Mouse (Mus musculus): Measurements from ENCODE around the gene Psmb6. TPM values are rescaled to one million over a fixed set of nuclear protein-coding genes. Genes with fewer than 3 reads are reported as not detected.

The Psmb6 gene
- total RNA-seq (2023) = 100 to 1,000 TPM; 130 to 135 TPM

GRCm38 (mm10) chr11:70525184-70525678 lies at the start of gene Psmb6:
TSS of gene Psmb6 (plus strand) at chr11:70525367.

GRCm38 (mm10) chr11:70504970-70505369 lies 20.2 kb upstream of the Psmb6 start, which contains the start of gene Tm4sf5:
TSS of gene Tm4sf5 (plus strand) at chr11:70505244.

GRCm38 (mm10) chr11:70514288-70514687 lies 10.9 kb upstream of the Psmb6 start, which contains the start of gene Vmo1:
TSS of gene Vmo1 (minus strand) at chr11:70514616.

GRCm38 (mm10) chr11:70518923-70519322 lies 6.2 kb upstream of the Psmb6 start, which contains the start of gene Gltpd2:
TSS of gene Gltpd2 (plus strand) at chr11:70519196.

GRCm38 (mm10) chr11:70532839-70533238 lies 7.7 kb downstream of the Psmb6 start, which contains the start of gene Gm40193:
TSS of gene Gm40193 (minus strand) at chr11:70532939.

GRCm38 (mm10) chr11:70539877-70540587 lies 14.9 kb downstream of the Psmb6 start, which contains the start of gene Pld2:
TSS of gene Pld2 (plus strand) at chr11:70540064.

GRCm38 (mm10) chr11:70562287-70562994 lies 37.3 kb downstream of the Psmb6 start, which contains the start of gene Mink1:
TSS of gene Mink1 (plus strand) at chr11:70562881.

Other genes starting within 250 kb of the Psmb6 start
- gene Alox12e, start 202.7 kb upstream of the Psmb6 start, total RNA-seq (2023) = not detected
- not detected for gene Alox15, start 173.3 kb upstream of the Psmb6 start, total RNA-seq (2023)
- 10 to 100 TPM; 25.7 to 30.0 TPM for gene Pelp1, start 115.3 kb upstream of the Psmb6 start, total RNA-seq (2023)
- 100 to 1,000 TPM; 318 to 334 TPM for gene Arrb2, start 92.7 kb upstream of the Psmb6 start, total RNA-seq (2023)
- 10 to 100 TPM; 40.1 to 41.8 TPM for gene Med11, start 73.4 kb upstream of the Psmb6 start, total RNA-seq (2023)
- 1 to 10 TPM in 1 of 2 experiments, under 1 TPM in 1; 0.71 to 1.6 TPM for gene Zmynd15, start 65.9 kb upstream of the Psmb6 start, total RNA-seq (2023)
- gene Cxcl16, start 65.4 kb upstream of the Psmb6 start, total RNA-seq (2023) = under 1 TPM in 1 of 2 experiments, not detected in 1; 0.76 TPM
- not detected for gene Tm4sf5, start 20.1 kb upstream of the Psmb6 start, total RNA-seq (2023)
- not detected for gene Vmo1, start 10.8 kb upstream of the Psmb6 start, total RNA-seq (2023)
- gene Gltpd2, start 6.2 kb upstream of the Psmb6 start, total RNA-seq (2023) = not detected
- gene Gm40193, start 7.6 kb downstream of the Psmb6 start, total RNA-seq (2023) = not detected
- gene Pld2, start 14.7 kb downstream of the Psmb6 start, total RNA-seq (2023) = 1 to 10 TPM; 4.8 to 5.4 TPM
- 100 to 1,000 TPM; 172 to 178 TPM for gene Mink1, start 37.5 kb downstream of the Psmb6 start, total RNA-seq (2023)
- gene 4930544D05Rik, start 90.5 kb downstream of the Psmb6 start, total RNA-seq (2023) = 1 to 10 TPM; 2.6 to 3.3 TPM
- 1 to 10 TPM; 3.3 to 4.4 TPM for gene Chrne, start 93.8 kb downstream of the Psmb6 start, total RNA-seq (2023)
- gene Gp1ba, start 113.8 kb downstream of the Psmb6 start, total RNA-seq (2023) = not detected
- gene Rnf167, start 121.9 kb downstream of the Psmb6 start, total RNA-seq (2023) = 100 to 1,000 TPM; 234 to 250 TPM
- 10 to 100 TPM; 64.3 to 67.8 TPM for gene Slc25a11, start 122.1 kb downstream of the Psmb6 start, total RNA-seq (2023)
- 1,000 to 10,000 TPM; 1,694 to 1,755 TPM for gene Pfn1, start 129.3 kb downstream of the Psmb6 start, total RNA-seq (2023)
- gene Eno3, start 131.8 kb downstream of the Psmb6 start, total RNA-seq (2023) = 10 to 100 TPM; 30.7 to 31.4 TPM
- gene Spag7, start 144.0 kb downstream of the Psmb6 start, total RNA-seq (2023) = 10 to 100 TPM; 32.6 to 35.8 TPM
- 10 to 100 TPM; 43.9 to 48.0 TPM for gene Camta2, start 162.7 kb downstream of the Psmb6 start, total RNA-seq (2023)
- gene Inca1, start 174.8 kb downstream of the Psmb6 start, total RNA-seq (2023) = under 1 TPM; 0.47 to 0.53 TPM
- 10 to 100 TPM; 29.5 to 33.2 TPM for gene Kif1c, start 175.2 kb downstream of the Psmb6 start, total RNA-seq (2023)
- 1 to 10 TPM; 3.3 to 4.7 TPM for gene Zfp3, start 238.8 kb downstream of the Psmb6 start, total RNA-seq (2023)